Mouse (Mus musculus): Measurements from ENCODE around the gene Wipf2.

DNA sequence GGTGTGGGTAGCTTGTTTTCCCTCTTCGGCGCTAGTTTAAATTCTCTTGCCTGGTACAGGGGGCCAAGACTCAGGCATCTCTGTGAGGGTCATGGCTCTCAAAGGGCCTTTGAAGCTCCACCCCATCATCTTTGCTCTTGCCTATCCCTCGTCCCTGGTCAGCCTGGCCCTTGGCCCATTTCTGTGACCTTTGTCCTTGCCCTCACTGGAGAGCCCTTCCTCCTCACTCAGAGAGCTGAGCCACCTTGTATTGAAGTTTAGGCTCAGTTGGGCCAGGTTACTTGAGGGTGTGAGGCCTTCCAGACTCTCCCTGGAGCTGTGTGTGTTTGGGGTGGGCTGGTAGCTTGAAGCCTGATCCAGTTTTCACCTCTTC is 82.2 kb downstream of the Wipf2 start:
- no peak for TF ChIP-seq ZMIZ1 (IDR thresholded peaks at IDR 0.05; ENCODE audit: low read depth, low read length)
- no peak for TF ChIP-seq TBP (conservative IDR thresholded peaks at IDR 0.05; ENCODE audit: low read depth, low read length)
- TF ChIP-seq CTCF (conservative IDR thresholded peaks at IDR 0.05 in 1 of 2, IDR thresholded peaks at IDR 0.05 in 1 of 2; ENCODE audit: low read depth in 2 of 2, low read length in 2 of 2) = no peak
- 0 out of 2 replicates have a peak, but pooled peaks have one; percentile 7 for TF ChIP-seq CHD1 (IDR thresholded peaks at IDR 0.05; ENCODE audit: low read depth, low read length)
- TF ChIP-seq USF2 (conservative IDR thresholded peaks at IDR 0.05; ENCODE audit: low read depth, low read length) = no peak
- TF ChIP-seq POLR2A (IDR thresholded peaks at IDR 0.05; ENCODE audit: low read depth, low read length) = no peak
- no peak for TF ChIP-seq MAX (IDR thresholded peaks at IDR 0.05; ENCODE audit: low read length)
- TF ChIP-seq ZNF384 (IDR thresholded peaks at IDR 0.05; ENCODE audit: low read depth, low read length) = no peak
- TF ChIP-seq EP300 (IDR thresholded peaks at IDR 0.05; ENCODE audit: low read length) = no peak
- TF ChIP-seq RAD21 (IDR thresholded peaks at IDR 0.05; ENCODE audit: low read depth, low read length) = no peak
- TF ChIP-seq HCFC1 (IDR thresholded peaks at IDR 0.05; ENCODE audit: low read depth, low read length) = no peak
- no peak for TF ChIP-seq TCF12 (IDR thresholded peaks at IDR 0.05; ENCODE audit: low read depth, low read length)
